Mouse (Mus musculus) MEL (cell line): ENCODE results near the gene Apbb2. TPM values are rescaled to one million over a fixed set of nuclear protein-coding genes. Genes with fewer than 3 reads are reported as not detected.

Experiments
- DNase-seq: peaks from one replicate; pipeline ENCODE4 v3.0.0; 2011; ENCODE audit warnings: low read depth, low spot score
- H3K27ac ChIP-seq: 2 replicates; pipeline ENCODE4 v1.5.1; 2012; ENCODE audit warnings: low read depth, mild to moderate bottlenecking, control low read depth, low read length, moderate library complexity; ENCODE audit not compliant: control insufficient read depth
- H3K27me3 ChIP-seq, 2 experiments: fragments of 150-350 bp in 1 of 2; sonication (generic) in 1 of 2; 2 replicates each; pipeline ENCODE4 v1.6.1; 2012; ENCODE audit warnings: low read length in 2 of 2, mild to moderate bottlenecking in 2 of 2, improper control_type of control experiment in 1 of 2, moderate library complexity in 1 of 2; ENCODE audit not compliant: insufficient read depth in 2 of 2, control insufficient read depth in 1 of 2
- H3K36me3 ChIP-seq, 2 experiments: 2 replicates each; pipeline ENCODE4 v1.6.1; 2012 to 2014; ENCODE audit warnings: low read length in 2 of 2, improper control_type of control experiment in 1 of 2, inconsistent platforms in 1 of 2, mild to moderate bottlenecking in 1 of 2; ENCODE audit not compliant: insufficient read depth in 2 of 2, control insufficient read depth in 1 of 2
- H3K4me1 ChIP-seq, 2 experiments: fragments of 150-350 bp in 1 of 2; sonication (generic) in 1 of 2; 2 replicates each; pipeline ENCODE4 v1.6.1; 2012; ENCODE audit warnings: low read length in 2 of 2, improper control_type of control experiment in 1 of 2, mild to moderate bottlenecking in 1 of 2; ENCODE audit not compliant: insufficient read depth in 2 of 2, control insufficient read depth in 1 of 2
- H3K4me3 ChIP-seq, 2 experiments: fragments of 150-350 bp in 1 of 2; sonication (generic) in 1 of 2; 2 replicates each; pipeline ENCODE4 v1.5.1; 2012; ENCODE audit warnings: low read depth in 2 of 2, low read length in 2 of 2, mild to moderate bottlenecking in 2 of 2, moderate library complexity in 2 of 2, control low read depth in 1 of 2, improper control_type of control experiment in 1 of 2; ENCODE audit not compliant: control insufficient read depth in 1 of 2, insufficient read depth in 1 of 2
- H3K79me2 ChIP-seq: 2 replicates; pipeline ENCODE4 v1.6.1; 2012; ENCODE audit warnings: mild to moderate bottlenecking, low read length, moderate library complexity; ENCODE audit not compliant: control insufficient read depth, poor library complexity, insufficient read depth
- H3K9ac ChIP-seq: 2 replicates; pipeline ENCODE4 v1.6.1; 2012; ENCODE audit warnings: low read depth, mild to moderate bottlenecking, control low read depth, low read length, moderate library complexity; ENCODE audit not compliant: control insufficient read depth, poor library complexity, severe bottlenecking
- H3K9me3 ChIP-seq: fragments of 150-350 bp; sonication (generic); replicated peaks from 2 replicates; pipeline ENCODE4 v1.6.1; 2012; ENCODE audit warnings: mild to moderate bottlenecking, low read length, improper control_type of control experiment, moderate library complexity; ENCODE audit not compliant: insufficient read depth
- BHLHE40 ChIP-seq: IDR thresholded peaks from 2 replicates; pipeline ENCODE4 v1.6.1; 2012; ENCODE audit warnings: low read depth, mild to moderate bottlenecking, inconsistent platforms, low read length, improper control_type of control experiment, borderline replicate concordance
- CHD1 ChIP-seq: IDR thresholded peaks from 2 replicates; pipeline ENCODE4 v1.6.1; 2012; ENCODE audit warnings: low read depth, mild to moderate bottlenecking, inconsistent platforms, low read length, improper control_type of control experiment
- CHD2 ChIP-seq: IDR thresholded peaks from 2 replicates; pipeline ENCODE4 v1.6.1; 2011; ENCODE audit warnings: low read length, improper control_type of control experiment
- CTCF ChIP-seq, 3 experiments: IDR thresholded peaks in 2 of 3; conservative IDR thresholded peaks in 1 of 3; 2 replicates each; pipeline ENCODE4 v1.5.1; 2011 to 2012; ENCODE audit warnings: low read length in 3 of 3, low read depth in 2 of 3, mild to moderate bottlenecking in 2 of 3, improper control_type of control experiment in 1 of 3, inconsistent platforms in 1 of 3, mixed read lengths in 1 of 3, moderate library complexity in 1 of 3; ENCODE audit not compliant: control insufficient read depth in 1 of 3, insufficient read depth in 1 of 3, poor library complexity in 1 of 3, severe bottlenecking in 1 of 3
- ELF1 ChIP-seq: IDR thresholded peaks from 2 replicates; pipeline ENCODE4 v1.6.1; 2014; ENCODE audit warnings: low read depth, mild to moderate bottlenecking, inconsistent platforms, low read length, improper control_type of control experiment, moderate library complexity
- EP300 ChIP-seq, 2 experiments: IDR thresholded peaks; 2 replicates each; pipeline ENCODE4 v1.6.1; 2011; ENCODE audit warnings: improper control_type of control experiment in 2 of 2, low read length in 2 of 2, low read depth in 1 of 2, mild to moderate bottlenecking in 1 of 2
- GATA1 ChIP-seq: IDR thresholded peaks from 2 replicates; pipeline ENCODE4 v1.6.1; 2011; ENCODE audit warnings: low read depth, low read length, improper control_type of control experiment
- HCFC1 ChIP-seq: IDR thresholded peaks from 2 replicates; pipeline ENCODE4 v1.6.1; 2012; ENCODE audit warnings: low read depth, mild to moderate bottlenecking, inconsistent platforms, low read length, improper control_type of control experiment, moderate library complexity
- KAT2A ChIP-seq: conservative IDR thresholded peaks from 2 replicates; pipeline ENCODE4 v1.6.1; 2012; ENCODE audit warnings: low read depth, low read length, improper control_type of control experiment, inconsistent platforms
- MAFK ChIP-seq: IDR thresholded peaks from 2 replicates; pipeline ENCODE4 v1.6.1; 2011; ENCODE audit warnings: low read depth, mild to moderate bottlenecking, low read length, improper control_type of control experiment, borderline replicate concordance
- MAX ChIP-seq: IDR thresholded peaks from 2 replicates; pipeline ENCODE4 v1.6.1; 2011; ENCODE audit warnings: low read length, improper control_type of control experiment
- MAZ ChIP-seq: IDR thresholded peaks from 2 replicates; pipeline ENCODE4 v1.6.1; 2012; ENCODE audit warnings: low read depth, mild to moderate bottlenecking, inconsistent platforms, low read length, improper control_type of control experiment
- MEF2A ChIP-seq: IDR thresholded peaks from 2 replicates; pipeline ENCODE4 v1.6.1; 2014; ENCODE audit warnings: low read depth, mild to moderate bottlenecking, inconsistent platforms, low read length, improper control_type of control experiment; ENCODE audit not compliant: poor library complexity, insufficient replicate concordance, severe bottlenecking; ENCODE audit errors: extremely low read depth
- MXI1 ChIP-seq: IDR thresholded peaks from 2 replicates; pipeline ENCODE4 v1.6.1; 2011; ENCODE audit warnings: mild to moderate bottlenecking, low read depth, low read length, improper control_type of control experiment
- MYB ChIP-seq: IDR thresholded peaks from 2 replicates; pipeline ENCODE4 v1.6.1; 2011; ENCODE audit warnings: mild to moderate bottlenecking, low read depth, low read length, improper control_type of control experiment
- MYC ChIP-seq: IDR thresholded peaks from 2 replicates; pipeline ENCODE4 v1.6.1; 2011; ENCODE audit warnings: low read depth, mild to moderate bottlenecking, low read length, improper control_type of control experiment, moderate library complexity
- NRF1 ChIP-seq: IDR thresholded peaks from 2 replicates; pipeline ENCODE4 v1.6.1; 2014; ENCODE audit warnings: low read depth, mild to moderate bottlenecking, inconsistent platforms, low read length, improper control_type of control experiment, moderate library complexity; ENCODE audit not compliant: poor library complexity, insufficient read depth, severe bottlenecking
- POLR2A ChIP-seq, 2 experiments: IDR thresholded peaks; 2 replicates each; pipeline ENCODE4 v1.6.1; 2011 to 2012; ENCODE audit warnings: low read length in 2 of 2, mild to moderate bottlenecking in 2 of 2, control low read depth in 1 of 2, improper control_type of control experiment in 1 of 2, low read depth in 1 of 2, moderate library complexity in 1 of 2; ENCODE audit not compliant: control insufficient read depth in 1 of 2, insufficient read depth in 1 of 2, poor library complexity in 1 of 2
- POLR2AphosphoS2 ChIP-seq: IDR thresholded peaks from 2 replicates; pipeline ENCODE4 v1.6.1; 2011; ENCODE audit warnings: low read length, improper control_type of control experiment
- SIN3A ChIP-seq: IDR thresholded peaks from 2 replicates; pipeline ENCODE4 v1.6.1; 2012; ENCODE audit warnings: low read length, improper control_type of control experiment, inconsistent platforms
- SMC3 ChIP-seq: IDR thresholded peaks from 2 replicates; pipeline ENCODE4 v1.6.1; 2011; ENCODE audit warnings: low read depth, low read length, improper control_type of control experiment
- TAL1 ChIP-seq: IDR thresholded peaks from 2 replicates; pipeline ENCODE4 v1.6.1; 2012; ENCODE audit warnings: mild to moderate bottlenecking, inconsistent platforms, low read length, moderate library complexity, mixed read lengths
- TBP ChIP-seq: IDR thresholded peaks from 2 replicates; pipeline ENCODE4 v1.8.0; 2011; ENCODE audit warnings: low read depth, low read length, improper control_type of control experiment
- ZC3H11A ChIP-seq: IDR thresholded peaks from 2 replicates; pipeline ENCODE4 v1.6.1; 2012; ENCODE audit warnings: low read depth, mild to moderate bottlenecking, inconsistent platforms, low read length, improper control_type of control experiment
- polyA plus RNA-seq, 2 experiments: library from polyadenylated mRNA; stranded (reverse) in 1 of 2; unstranded in 1 of 2; fragments of >175 nt in 1 of 2; fragments of >200 nt in 1 of 2; gene quantifications; 2 replicates each; pipeline versions ENCODE4 v1.2.1 to v1.2.4; 2012; ENCODE audit warnings: low replicate concordance in 2 of 2, low read depth in 1 of 2; ENCODE audit not compliant: insufficient read length in 2 of 2, insufficient read depth in 1 of 2, missing spikeins in 1 of 2
- total RNA-seq: library from RNA; depleted of rRNA; stranded (reverse); fragments of 300-350 nt; gene quantifications from 2 replicates; pipeline ENCODE4 v1.2.3, GENCODE M21; 2012

Gene Apbb2
- total and polyA plus RNA-seq, 3 experiments, result not detected

DNA sequence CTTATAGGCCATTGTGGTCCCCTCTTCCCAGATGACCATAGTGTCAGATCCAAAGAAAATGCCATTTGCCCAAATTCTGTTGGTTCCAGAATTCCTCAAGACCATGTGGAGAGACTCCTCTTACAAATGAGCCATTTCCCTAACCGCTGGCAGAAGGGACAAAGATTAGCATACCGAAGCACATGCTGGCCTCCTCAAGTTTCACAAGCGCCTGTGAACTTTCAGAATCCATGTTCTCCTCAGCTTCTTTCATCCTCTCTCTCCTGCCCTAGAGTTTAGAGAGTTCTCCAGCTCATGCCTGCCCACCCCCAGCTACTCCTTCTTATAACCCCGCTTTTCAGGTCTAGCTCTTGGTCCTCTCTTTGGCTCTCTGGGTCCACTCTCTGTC, 35.6 kb downstream of the Apbb2 start:
- Histone ChIP-seq H3K79me2 (no peaks in the 10 kb centered on the region), H3K4me3 (no peak overlapping the region), H3K9me3 (no peaks in the 10 kb centered on the region), H3K27ac (no peak overlapping the region), H3K4me1 (no peaks in the 10 kb centered on the region), H3K9ac (no peak overlapping the region), H3K36me3 (no peaks in the 10 kb centered on the region), H3K27me3 (no peaks in the 10 kb centered on the region)
- DNase-seq, result no peak
- TF ChIP-seq ELF1 (no peak), MYC (no peak), MXI1 (no peak), SMC3 (no peak), POLR2AphosphoS2 (no peak), MEF2A (no peak), GATA1 (no peak), MAFK (no peak), CHD1 (no peak), MYB (no peak), KAT2A (no peak), TBP (no peak), CHD2 (no peak), TAL1 (no peak)

DNA sequence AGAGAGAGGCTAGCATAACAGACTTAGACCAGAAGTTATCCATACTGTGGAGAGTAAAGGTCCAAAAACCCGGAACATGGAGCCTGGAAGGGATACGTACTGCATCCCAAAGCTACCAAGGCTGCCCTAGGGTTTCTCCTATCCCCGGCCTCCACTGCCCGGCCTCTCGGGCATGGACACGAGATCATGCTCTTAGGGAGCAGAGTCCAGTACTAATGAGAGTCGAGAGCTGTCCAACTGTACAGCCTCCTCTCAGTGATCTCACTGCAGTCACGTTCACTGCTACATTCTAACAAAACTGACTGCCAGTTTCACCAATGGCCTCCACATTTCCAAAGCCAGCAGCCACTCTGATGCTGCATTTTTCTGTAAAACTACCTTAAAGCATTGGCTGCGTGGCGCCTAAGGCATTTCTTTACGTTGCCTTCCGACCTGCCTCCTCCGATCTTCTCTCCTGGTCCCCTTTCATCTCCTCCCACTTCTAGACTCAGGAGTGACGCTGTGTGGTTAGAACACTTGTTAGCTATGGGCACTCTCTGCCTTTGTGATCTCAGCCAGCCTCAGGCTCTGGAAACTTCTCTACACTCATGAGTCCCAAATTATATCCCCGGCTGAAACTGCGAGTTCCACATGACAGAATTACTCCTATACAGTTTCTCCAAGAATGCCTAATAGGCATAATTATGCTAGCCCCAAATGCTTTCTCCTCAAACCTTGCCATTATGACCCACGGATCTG, 36.1 kb downstream of the Apbb2 start:
- no peaks in the 10 kb centered on the region for H3K4me1 ChIP-seq
- H3K27ac ChIP-seq, result no peak overlapping the region
- no peaks in the 10 kb centered on the region for H3K79me2 ChIP-seq
- H3K4me3 ChIP-seq, result no peak overlapping the region
- H3K9ac ChIP-seq, result no peak overlapping the region
- H3K36me3 ChIP-seq, result no peaks in the 10 kb centered on the region
- DNase-seq, result no peak
- no peaks in the 10 kb centered on the region for H3K27me3 ChIP-seq
- H3K9me3 ChIP-seq, result no peaks in the 10 kb centered on the region
- no peak for TF ChIP-seq MAX
- no peak for TF ChIP-seq SIN3A
- TF ChIP-seq MAZ, result no peak
- no peak for TF ChIP-seq EP300 (IDR thresholded peaks at IDR 0.05; ENCODE audit: low read depth in 1 of 2, low read length in 2 of 2)
- no peak for TF ChIP-seq BHLHE40
- no peak for TF ChIP-seq NRF1
- no peak for TF ChIP-seq POLR2A (IDR thresholded peaks at IDR 0.05; ENCODE audit: control insufficient read depth in 1 of 2, insufficient read depth in 1 of 2, low read depth in 1 of 2, low read length in 2 of 2, poor library complexity in 1 of 2)
- no peak for TF ChIP-seq MAFK
- TF ChIP-seq CTCF (IDR thresholded peaks at IDR 0.05 in 2 of 3, conservative IDR thresholded peaks at IDR 0.05 in 1 of 3; ENCODE audit: control insufficient read depth in 1 of 3, insufficient read depth in 1 of 3, low read depth in 2 of 3, low read length in 3 of 3, poor library complexity in 1 of 3, severe bottlenecking in 1 of 3), result no peak
- TF ChIP-seq HCFC1, result no peak
- TF ChIP-seq TAL1, result no peak
- no peak for TF ChIP-seq ZC3H11A
